Mouse (Mus musculus) thymus, postnatal 25 days (tissue): Measurements from ENCODE around the gene Aqp8.
A peak's percentile ranks its signal among the peaks of the same experiment; 100 is the strongest.

ENCODE experiments used
- DNase-seq: peaks from one replicate; pipeline ENCODE4 v3.0.0; 2022

Gene Aqp8

DNA sequence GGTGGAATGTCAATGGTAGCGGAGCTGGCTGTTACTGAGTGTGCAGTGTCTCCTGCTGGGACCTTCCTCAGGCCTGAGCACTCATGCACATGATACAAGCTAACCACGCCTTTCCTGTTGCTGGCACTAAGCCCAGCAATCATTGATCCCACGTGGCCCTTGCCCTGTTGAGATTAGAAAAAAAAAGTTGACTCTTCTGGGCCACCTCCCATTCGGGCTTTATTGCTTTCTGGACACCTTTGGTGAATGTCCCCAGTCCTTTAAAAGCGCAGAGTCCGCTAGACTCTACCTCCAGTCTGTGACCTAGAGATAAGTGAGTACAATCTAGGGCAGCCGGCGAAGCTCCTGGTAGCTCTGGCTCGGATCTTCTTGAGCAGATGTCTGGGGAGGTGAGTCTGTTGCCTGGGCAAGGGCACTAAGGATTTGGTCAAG, at the start of gene Aqp8:
Aqp8 (plus strand) TSS at position 222 of the 432 bp plus-strand sequence.
- no peak for DNase-seq

DNA sequence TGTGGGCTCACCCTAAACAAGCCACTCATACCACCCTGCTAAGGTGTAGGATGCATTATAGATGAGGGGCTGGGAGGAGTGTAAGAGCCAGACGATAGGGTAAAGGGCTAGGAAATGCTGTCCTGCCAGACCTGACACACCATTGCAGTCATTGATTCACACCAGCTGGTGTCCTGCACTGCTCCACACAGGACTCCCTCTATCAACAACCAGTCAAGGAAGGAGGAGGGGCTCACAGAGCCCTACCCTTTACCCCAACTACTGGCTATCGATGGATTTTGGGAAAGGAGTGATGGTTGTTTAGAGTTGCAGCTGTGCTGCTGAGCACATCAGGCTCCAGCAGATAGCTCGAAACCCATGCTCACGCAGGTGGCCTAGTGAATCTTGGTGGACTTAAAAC, 45.3 kb upstream of the Aqp8 start:
- DNase-seq = no peak

DNA sequence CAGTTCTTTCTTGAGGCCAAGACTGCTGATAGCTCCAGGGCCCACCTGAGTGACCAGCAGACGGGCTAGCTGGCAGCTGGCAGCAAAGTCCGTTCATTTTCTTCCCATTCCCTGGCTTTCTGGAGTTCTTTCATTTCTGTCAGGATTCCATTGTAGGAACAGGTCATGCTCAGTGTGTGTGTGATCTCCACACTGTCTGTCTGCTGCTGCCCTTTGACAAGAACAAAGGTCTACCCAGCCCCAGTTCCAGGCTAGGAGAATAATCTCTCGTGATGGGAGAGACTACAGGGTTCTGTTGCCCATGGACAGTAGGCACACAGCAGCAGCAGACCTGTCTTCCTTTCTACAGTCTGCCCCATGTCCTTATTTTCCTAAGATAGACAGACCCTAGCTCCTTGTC, 44.4 kb upstream of the Aqp8 start:
- DNase-seq = no peak

DNA sequence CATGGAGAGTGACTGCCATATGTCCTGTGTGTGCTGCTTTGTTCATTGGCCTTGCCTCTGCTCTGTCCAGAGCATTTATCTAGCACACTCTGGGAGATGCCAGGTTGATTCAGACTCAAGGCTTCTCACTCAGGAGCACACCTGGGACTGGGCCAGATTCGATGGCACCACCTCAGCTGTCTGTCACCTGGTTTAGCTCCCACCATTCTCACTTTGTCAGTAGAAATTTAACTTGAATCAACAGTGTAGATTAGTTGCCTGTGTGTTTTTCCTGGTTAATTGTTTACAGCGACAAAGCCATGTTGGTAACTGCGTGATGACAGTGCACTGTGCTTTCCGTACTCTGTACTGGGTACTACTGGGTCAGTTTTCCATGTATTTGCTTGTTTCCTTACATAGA, 42.1 kb upstream of the Aqp8 start:
- DNase-seq = no peak

DNA sequence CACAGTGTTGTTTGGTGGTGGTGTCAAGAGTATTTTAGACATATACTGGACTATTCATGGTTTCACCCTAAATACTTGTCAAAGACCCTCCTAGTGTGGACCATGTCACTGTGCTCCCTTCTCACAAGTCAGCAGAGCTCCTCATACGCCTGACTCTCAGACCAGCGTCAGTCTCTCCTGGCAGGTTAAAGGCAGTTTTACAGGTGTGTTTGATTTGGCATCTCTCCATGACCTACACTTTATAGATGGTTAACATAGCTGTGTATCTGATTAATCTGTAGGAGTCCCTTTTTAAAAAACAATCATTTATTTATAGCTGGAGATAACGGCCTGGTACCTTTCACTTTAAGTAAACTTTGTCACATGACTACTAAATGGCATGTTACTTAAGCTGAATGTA, 40.1 kb upstream of the Aqp8 start:
- no peak for DNase-seq

DNA sequence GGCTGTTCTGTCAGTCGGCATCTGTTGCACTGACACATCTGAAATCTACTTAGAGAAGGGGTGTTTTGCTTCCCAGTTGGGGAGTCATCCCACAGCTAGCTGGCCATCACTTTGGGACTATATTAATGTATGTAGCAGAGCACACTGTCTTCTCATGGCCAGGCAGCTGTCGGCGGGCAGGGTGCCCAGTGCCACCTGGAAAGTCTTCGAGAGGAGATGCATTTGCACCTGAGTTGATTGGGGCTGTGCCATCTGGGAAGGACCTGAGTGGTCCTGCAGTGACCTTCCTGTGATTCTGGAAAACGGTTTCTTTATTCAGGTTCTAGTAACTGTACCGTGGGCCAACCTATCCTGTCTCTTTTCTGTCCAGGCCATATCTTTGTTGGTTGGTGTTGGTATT, 37.8 kb upstream of the Aqp8 start:
- DNase-seq = no peak

DNA sequence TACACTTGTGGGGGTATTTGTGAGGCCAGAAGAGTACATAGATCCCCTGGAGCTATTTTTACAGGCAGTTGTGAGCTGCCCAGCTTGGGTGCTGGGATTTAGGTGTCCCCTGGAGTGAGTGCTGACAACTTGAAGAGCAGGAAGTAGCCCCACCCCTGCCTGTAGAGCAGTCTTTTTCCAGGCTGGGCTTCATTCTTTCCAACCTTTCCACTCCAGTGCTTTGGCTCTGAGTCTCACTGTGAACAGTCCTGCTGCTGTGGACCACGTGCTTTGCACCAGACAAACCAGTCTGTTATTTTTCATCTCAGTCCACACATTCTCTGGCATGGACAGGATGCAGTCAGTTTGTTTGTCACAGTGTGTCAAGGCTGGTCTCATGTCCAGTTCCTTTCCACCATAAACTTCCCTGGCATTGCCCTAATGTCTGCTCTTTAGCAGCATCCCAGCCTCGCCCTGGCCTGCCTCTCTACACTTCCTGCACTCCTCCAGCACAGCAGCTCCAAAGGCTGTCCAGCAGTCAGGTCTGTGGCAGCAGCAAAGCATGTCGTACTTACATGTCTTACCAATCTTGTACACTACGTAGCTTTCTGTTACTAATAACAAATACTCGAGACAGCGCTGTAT, 36.8 kb upstream of the Aqp8 start:
- no peak for DNase-seq

DNA sequence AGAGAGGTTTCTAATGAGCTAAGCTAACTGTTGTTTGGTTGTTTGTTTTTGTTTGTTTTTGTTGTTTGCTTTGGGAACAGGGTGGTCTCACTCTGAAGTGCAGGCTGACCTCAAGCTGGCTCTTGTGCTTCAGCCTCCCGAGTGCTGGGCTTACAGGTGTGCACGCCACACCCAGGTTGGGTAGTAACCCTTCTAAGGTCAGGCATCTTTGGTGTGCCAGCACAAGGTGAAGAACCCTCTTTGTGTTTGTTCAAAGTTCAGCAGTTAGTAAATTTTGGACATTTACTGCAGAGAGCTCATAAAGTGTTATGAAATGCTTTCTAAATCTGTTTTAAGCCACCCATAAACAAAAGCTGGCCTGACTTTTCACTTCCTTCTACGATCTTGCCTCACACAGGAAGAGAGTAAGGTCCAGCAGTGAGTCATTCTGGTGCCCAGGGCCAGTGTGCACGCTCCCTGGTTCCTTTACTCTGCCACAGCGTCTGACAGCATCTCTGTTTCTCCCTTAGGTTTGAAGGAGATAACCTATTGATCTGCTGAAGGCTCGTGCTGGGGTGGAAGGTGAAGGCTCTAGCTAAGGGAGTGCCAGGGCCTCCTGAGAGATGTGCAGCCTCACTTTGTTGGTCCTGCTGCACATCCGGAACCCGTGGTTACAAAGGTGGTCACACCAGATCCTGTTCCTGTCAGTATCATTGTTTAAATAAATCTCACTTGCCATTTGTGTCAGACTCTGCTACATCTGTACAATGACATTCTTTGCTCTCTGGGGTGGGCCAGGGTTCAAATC, 32.3 kb upstream of the Aqp8 start:
- DNase-seq = no peak

DNA sequence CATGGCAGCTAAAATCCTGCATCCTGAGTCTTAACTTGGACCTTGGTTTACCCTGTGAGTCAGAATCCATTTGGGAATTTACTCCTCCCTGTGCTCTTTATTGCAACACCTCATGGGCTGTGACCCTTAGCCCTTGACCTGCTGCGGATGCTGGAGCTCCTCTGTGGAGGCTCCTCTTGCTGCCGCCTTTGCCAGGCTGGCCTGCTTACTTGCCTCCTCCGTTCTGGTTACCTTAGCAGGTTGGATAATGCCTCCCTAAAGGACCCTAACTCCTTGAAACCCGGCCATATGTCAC, 31.7 kb upstream of the Aqp8 start:
- no peak for DNase-seq

DNA sequence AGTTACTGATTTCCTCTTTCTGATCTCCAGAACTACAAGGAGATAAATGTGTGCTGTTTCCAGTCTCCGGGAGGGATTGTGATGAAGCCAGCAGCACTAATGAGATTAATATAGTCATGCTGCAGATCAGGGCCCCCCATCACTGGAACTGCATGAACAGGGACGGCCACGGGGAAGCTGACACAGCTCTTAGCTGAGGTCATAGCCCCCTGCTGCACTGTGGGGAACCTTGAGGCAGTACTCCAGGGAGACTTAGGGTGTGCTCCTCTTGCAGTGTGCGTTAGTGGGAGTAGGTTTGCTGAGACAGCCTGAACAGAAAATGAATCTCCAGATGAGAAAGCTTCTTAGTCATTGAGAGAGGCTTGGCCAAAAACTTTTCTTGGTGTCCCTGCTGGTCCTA, 30.9 kb upstream of the Aqp8 start:
- DNase-seq = no peak

DNA sequence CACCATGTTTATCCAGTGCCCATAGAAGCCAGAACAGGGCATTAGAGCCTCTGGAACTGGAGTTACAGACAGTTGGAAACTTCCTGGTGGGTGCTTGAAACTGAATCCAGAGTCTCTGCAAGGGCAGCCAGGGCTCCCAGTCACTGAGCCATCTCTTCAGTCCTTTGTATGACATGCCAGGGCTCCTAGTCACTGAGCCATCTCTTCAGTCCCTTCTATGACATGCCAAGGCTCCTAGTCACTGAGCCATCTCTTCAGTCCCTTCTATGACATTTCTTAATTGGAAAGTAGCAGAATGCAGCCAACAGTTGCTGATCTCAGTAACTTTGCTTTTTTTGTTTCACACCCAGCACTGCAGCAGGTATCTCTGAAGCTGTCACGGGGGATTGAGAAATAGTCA, 20.0 kb upstream of the Aqp8 start:
- DNase-seq = no peak

DNA sequence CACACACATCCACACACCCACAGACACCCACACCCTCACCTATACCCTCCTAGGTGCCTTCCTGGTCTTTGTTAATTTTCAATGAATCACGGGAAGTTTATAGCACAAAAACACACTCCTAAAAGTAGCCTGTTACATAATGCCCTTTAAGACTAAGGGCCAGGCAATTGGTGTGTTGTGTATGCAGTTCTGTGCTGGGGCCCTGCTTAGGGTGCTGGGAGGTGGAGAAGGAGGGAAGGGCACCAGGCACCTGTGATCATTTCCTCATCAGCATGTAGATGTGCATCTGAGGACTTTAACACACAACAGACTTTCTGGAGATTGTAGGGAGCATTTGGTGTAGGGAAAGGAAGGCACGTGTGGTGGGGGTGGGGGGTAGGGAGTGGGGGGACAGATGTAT, 13.3 kb upstream of the Aqp8 start:
- DNase-seq = no peak

DNA sequence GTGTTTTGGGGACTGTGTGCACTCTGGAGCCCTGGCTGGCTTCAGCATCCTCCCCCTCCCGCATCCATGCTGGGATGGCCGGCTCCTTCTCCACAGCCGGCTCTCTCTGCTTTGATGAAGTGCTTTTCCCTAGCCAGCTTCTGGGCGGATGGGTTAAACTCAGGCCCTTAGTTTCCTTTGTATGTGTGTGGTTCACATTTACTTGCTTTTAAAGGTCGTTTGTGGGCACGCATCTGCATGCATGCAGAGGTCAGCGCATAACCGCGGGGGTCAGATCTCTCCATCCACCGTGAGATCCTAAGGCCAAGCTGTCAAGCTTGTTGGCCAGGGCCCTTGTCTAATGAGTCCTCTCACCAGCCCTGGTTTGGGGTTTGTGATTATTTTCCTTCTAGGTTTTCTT, 12.4 kb upstream of the Aqp8 start:
- DNase-seq = no peak

DNA sequence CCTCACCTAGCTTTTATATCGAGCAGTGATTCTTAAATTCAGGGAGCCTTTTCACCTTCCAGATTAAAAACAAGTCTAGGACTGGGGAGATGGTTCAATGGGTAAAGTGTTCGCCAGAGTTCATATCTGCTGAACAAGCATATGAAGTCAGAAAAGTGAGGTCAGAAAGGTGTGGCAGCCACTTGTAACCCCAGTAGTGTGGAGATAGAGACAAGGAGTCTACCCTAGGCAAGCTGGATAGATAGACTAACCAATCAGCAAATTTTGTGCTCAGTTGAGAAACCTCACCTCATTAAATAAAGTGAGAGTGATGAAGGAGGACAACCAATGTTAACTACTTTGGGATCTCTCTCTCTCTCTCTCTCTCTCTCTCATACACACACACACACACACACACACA, 11.6 kb upstream of the Aqp8 start:
- DNase-seq = no peak

DNA sequence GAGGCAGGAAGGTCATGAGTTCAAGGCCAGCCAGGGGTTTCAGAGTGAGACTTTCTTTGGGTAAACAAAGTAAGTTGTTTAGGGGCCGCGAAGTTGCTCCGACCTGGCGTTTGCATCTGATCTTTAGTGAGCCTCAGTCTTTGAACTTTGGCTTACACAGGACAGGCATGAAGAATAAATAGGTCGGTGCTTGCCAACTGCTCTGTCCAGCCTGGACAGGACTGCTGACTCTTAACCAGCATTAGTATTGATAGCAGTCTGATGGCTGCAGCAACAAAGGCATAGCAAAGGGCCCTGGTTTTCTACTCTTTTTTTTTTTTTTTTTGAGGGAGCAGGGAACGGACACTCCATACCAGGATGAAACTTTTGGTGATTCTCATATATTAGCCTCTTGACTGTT, 9.5 kb upstream of the Aqp8 start:
- DNase-seq = no peak

DNA sequence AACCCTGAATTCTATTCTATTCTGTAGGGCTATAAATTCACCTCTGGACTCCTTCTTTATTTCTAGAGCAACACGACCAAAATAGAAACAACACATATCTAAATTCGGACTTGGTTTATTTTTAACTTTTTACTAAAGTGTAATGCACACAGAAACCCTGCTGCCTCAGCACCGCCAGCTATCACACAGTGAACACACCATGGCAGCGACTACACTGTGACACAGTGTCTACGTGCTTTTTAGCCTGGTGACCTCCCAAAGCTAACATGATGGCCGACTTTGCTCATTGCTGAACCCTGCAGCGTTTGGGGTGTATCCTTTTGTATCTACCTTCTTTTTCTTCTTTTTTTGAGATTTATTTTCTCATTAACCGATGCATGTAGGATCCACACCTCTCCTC, 9.0 kb upstream of the Aqp8 start:
- no peak for DNase-seq

DNA sequence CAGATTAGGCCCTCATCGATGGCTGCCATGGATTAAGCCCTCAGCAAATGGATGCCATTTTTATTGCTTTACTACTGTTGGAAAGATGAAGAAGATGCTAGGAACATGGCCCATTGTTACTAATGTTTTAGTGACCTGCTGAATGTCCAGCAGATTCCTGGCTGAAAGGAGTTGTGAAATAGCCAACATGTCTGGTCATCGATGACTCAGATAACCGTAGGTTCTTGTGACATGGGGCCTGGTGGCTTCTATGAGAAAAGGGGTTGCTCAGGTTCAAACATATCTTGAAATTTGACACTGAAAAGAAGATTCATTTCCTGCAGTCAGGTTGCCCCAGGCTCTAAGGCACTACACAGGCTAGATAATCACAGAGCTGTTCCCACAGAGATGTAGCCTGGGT, 7.0 kb upstream of the Aqp8 start:
- DNase-seq = no peak

DNA sequence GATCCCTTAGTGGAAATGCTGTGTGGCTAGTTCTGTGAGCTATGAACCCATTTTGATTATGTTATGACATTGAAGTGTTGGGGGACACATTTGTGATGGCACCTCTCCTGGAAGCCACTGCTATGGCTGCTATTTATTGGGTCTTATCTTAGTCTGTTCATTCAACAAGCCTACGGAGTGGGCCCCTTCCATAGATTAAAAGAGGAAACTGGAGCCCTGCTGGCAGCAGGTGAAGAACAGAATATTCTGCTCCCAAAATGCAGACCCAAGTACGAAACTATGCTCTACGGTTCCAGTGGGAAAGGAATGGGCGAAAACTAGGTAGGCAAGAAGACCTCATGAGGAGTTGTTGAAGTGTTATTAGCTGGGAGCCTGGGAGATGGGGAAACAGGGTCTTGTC, 3.8 kb upstream of the Aqp8 start:
- no peak for DNase-seq

DNA sequence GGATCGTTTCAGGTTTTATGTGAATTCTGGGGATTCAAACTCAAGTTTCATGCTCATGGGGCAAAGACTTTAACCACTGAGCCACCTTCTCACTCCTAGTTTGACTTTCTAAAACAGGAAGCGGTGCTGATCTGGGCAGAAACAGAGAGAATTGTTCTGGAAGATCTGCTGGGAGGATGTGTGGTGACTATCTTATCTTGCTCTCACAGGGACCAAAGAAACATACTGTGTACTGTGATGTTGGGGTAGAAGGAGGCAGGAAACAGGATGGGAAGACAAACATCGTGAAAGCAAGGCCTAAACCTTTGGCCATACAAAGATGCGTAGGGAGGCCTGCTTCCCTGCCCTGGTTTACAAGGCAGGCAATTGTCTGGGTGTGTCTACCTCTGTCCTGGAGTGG, 2.8 kb upstream of the Aqp8 start:
- no peak for DNase-seq

DNA sequence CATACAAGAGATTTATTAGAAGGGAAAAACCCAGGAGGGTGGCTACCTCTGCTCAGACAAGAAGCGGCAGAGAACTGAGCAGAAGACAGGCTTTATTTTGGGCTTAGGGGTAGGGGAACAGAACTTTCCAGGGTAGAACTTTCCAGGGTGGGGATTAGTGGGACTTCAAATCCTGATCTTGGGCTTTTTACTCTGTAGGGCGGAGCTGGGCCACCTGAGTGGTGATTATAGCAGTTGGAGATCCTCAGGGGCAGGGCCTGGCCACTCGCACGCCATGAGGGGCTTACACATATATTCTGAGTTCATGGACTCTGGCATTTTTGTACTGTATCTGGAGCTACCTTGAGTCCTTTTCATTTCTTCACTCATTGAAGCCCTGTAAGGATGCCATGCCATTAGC, 775 bp upstream of the Aqp8 start:
- DNase-seq = no peak

DNA sequence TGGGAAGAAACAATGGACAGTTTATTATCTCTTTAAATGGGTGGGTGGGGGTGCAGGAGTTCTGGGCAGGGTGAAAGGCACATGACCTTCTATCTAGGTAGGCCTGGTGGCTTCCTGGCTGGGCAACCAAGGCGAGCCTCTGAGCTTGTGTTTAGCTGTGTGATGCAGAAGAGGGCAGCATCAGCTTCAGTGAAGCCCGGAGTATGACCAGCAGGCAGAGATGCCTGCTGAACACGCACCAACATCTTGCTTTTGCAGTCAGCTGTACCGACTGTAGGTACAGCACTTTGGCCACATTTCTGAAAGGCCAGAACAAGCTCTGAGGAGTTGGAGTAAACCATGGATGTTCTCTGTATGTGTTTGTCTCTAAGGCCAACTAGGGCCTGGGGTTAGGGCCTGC, 1.5 kb downstream of the Aqp8 start:
- DNase-seq = no peak

DNA sequence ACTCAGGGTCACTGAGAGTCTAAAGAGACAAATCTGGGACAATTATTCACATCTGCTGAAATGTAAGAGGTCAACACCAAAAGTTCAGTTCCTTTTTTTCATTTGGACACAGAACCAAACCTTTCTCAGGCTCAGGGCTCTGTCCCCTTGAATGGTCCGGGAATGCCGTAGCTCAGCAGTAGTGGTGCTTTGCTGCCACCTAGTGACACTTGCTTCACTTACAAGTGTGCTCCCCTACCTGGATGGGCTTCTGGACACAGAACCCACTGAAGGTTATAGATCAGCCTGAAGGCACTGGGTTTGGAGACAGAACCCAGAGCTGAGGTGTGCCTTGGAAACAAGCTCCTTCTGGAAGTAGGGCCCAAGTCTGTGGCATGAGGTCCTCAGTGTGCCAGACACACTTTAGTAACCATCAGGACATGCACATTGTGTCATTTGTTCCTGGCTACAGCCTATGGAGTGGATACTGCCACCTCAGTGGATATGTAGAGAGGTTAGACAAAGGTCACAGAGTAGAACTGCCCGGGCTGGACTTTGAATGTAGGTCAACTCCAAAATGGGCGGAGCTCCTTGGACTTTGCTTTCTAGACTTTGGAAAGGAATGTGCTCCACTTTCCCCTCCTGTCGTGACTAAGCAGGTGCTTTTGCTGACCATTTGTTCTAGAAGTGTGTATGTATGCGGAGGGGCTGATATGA, 3.7 kb downstream of the Aqp8 start:
- peak; percentile 58 for DNase-seq

DNA sequence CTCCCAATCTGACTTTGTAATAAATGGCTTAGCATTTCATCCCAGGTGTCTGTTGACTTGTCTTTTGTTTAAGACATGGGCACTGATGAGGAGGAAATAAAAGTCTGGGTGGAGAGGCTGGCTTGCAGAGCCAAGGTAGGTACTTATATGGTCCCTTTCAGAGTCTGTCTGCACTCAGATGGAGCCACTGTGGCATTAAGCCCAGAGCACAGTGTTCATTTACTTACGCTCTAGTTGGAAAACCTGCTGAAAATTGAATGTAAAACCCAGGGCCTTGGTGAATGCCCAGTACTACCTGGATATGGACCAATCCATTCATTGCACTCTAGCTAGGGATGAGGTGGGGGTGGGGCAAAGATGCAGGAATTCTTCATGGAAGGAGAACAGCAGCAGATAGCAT, 5.9 kb downstream of the Aqp8 start:
- no peak for DNase-seq

DNA sequence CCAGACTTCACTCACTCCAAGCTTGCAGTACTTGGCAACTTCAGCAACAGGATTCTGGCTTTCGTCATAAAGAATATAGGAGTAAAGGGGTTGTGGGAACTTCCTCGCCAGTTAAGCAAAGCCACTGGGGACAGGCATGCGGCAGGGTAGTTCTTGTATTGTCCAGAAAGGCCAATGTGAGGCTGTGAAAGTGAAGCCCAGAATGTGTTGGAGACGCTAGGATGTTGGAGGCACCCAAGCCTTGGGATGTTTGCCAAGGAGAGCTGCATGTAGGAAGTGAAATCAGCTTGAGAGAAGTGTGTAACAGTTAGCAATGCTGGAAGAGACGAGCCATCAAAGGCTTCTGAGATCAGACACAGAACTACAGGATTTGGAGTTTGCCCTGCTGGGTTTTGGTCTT, 25.6 kb downstream of the Aqp8 start:
- no peak for DNase-seq
